Mouse (Mus musculus) ES-E14 (cell line): ENCODE results near the gene Zfp553. TPM values are rescaled to one million over a fixed set of nuclear protein-coding genes. Genes with fewer than 3 reads are reported as not detected.

Experiments used
- DNase-seq: peaks from one replicate; pipeline ENCODE4 v3.0.0-alpha.2; 2013; ENCODE audit warnings: low read depth, low spot score
- H3K27ac ChIP-seq: 2 replicates; pipeline ENCODE4 v1.5.1; 2012; ENCODE audit warnings: low read depth, mild to moderate bottlenecking, low read length, moderate library complexity, mixed read lengths; ENCODE audit not compliant: poor library complexity, insufficient read depth, severe bottlenecking
- H3K36me3 ChIP-seq: 2 replicates; pipeline ENCODE4 v1.6.1; 2012; ENCODE audit warnings: mild to moderate bottlenecking, low read length, moderate library complexity, mixed read lengths; ENCODE audit not compliant: control insufficient read depth, poor library complexity, insufficient read depth, severe bottlenecking
- H3K4me1 ChIP-seq, 2 experiments: fragments of 150-350 bp in 1 of 2; sonication (generic) in 1 of 2; 2 replicates each; pipeline ENCODE4 v1.6.1; 2012; ENCODE audit warnings: low read length in 2 of 2, mild to moderate bottlenecking in 1 of 2, mixed read lengths in 1 of 2; ENCODE audit not compliant: control insufficient read depth in 2 of 2, insufficient read depth in 2 of 2, poor library complexity in 1 of 2
- H3K4me3 ChIP-seq, 2 experiments: fragments of 150-350 bp in 1 of 2; sonication (generic) in 1 of 2; 2 replicates each; pipeline ENCODE4 v1.5.1; 2012; ENCODE audit warnings: low read length in 2 of 2, low read depth in 1 of 2, mild to moderate bottlenecking in 1 of 2, mixed read lengths in 1 of 2; ENCODE audit not compliant: insufficient read depth in 1 of 2, poor library complexity in 1 of 2, severe bottlenecking in 1 of 2
- H3K9ac ChIP-seq: 2 replicates; pipeline ENCODE4 v1.6.1; 2012; ENCODE audit warnings: low read depth, mild to moderate bottlenecking, low read length, mixed read lengths; ENCODE audit not compliant: poor library complexity, insufficient read depth, severe bottlenecking
- H3K9me3 ChIP-seq: fragments of 150-350 bp; sonication (generic); 2 replicates; pipeline ENCODE4 v1.6.1; 2012; ENCODE audit warnings: low read depth, mild to moderate bottlenecking, low read length; ENCODE audit not compliant: control insufficient read depth, insufficient read depth
- CHD2 ChIP-seq: IDR thresholded peaks from 2 replicates; pipeline ENCODE4 v1.6.1; 2014; ENCODE audit warnings: mild to moderate bottlenecking, low read depth, low read length, inconsistent platforms
- HCFC1 ChIP-seq: IDR thresholded peaks from 2 replicates; pipeline ENCODE4 v1.6.1; 2012; ENCODE audit warnings: low read length, inconsistent platforms, borderline replicate concordance; ENCODE audit not compliant: insufficient read depth
- MAFK ChIP-seq: IDR thresholded peaks from 2 replicates; pipeline ENCODE4 v1.6.1; 2014; ENCODE audit warnings: mild to moderate bottlenecking, low read depth, low read length, inconsistent platforms; ENCODE audit not compliant: insufficient read depth
- ZC3H11A ChIP-seq: IDR thresholded peaks from 2 replicates; pipeline ENCODE4 v1.6.1; 2012; ENCODE audit warnings: low read depth, mild to moderate bottlenecking, inconsistent platforms, low read length, borderline replicate concordance
- ZNF384 ChIP-seq: IDR thresholded peaks from 2 replicates; pipeline ENCODE4 v1.6.1; 2012; ENCODE audit warnings: low read depth, low read length, inconsistent platforms
- in situ Hi-C, 2 experiments: fragments of 600-800 bp; cut with MboI; formaldehyde crosslinking; loops; one replicate each; pipeline ENCODE4 v1.15.1; 2025; ENCODE audit warnings: low sequenced_read_pairs in 2 of 2, inconsistent platforms in 1 of 2; ENCODE audit not compliant: unreplicated experiment in 2 of 2
- total RNA-seq: library from RNA; depleted of rRNA; stranded (reverse); fragments of 300-350 nt; gene quantifications from 2 replicates; pipeline ENCODE4 v1.2.3, GENCODE M21; 2012

Zfp553 gene
- total RNA-seq, 1 experiment: 55.2 TPM

GRCm38 (mm10) chr7:127213485-127213884, 19.4 kb upstream of the Zfp553 start:
- TF ChIP-seq ZNF384 (no peak), CHD2 (no peak), HCFC1 (no peak), ZC3H11A (no peak)
- Histone ChIP-seq H3K4me3 (peak overlapping the region in 1 of 2 experiments; percentile 71; a peak in 3 of 4 replicates), H3K4me1 (peaks cover 18 to 28% of the 10 kb centered on the region in 2 experiments), H3K27ac (peak overlapping the region; percentile 98), H3K9me3 (no peaks in the 10 kb centered on the region), H3K9ac (peak overlapping the region; percentile 70), H3K36me3 (peaks cover 16% of the 10 kb centered on the region)
- DNase-seq: peak; percentile 77
- in situ Hi-C loops: no loop called here

- Histone ChIP-seq H3K4me1 (peaks cover 20 to 29% of the 10 kb centered on the region in 2 experiments), H3K27ac (peak overlapping the region; percentile 98), H3K9ac (peak overlapping the region; percentile 70; the same call in 1 of the 2 replicates), H3K9me3 (no peaks in the 10 kb centered on the region), H3K36me3 (peaks cover 16% of the 10 kb centered on the region), H3K4me3 (peak overlapping the region in 1 of 2 experiments; percentile 71; a peak in 3 of 4 replicates)
- in situ Hi-C loops: no loop called here
- TF ChIP-seq ZNF384 (no peak), ZC3H11A (no peak), HCFC1 (no peak), MAFK (no peak), CHD2 (no peak)
- no peak for DNase-seq
Observed at GRCm38 (mm10) chr7:127213930-127214329, 18.9 kb upstream of the Zfp553 start.

GRCm38 (mm10) chr7:127214521-127214920, 18.3 kb upstream of the Zfp553 start:
- peak overlapping the region; percentile 76 for H3K9ac ChIP-seq

GRCm38 (mm10) chr7:127214981-127215871, 17.6 kb upstream of the Zfp553 start:
- peak overlapping the region; percentile 76 for H3K9ac ChIP-seq
- no peak; the same call in 1 of the 2 replicates for TF ChIP-seq HCFC1
- peaks cover 20 to 29% of the 10 kb centered on the region in 2 experiments for H3K4me1 ChIP-seq
- in situ Hi-C loops: no loop called here
- peak overlapping the region; percentile 55 to 71 for H3K4me3 ChIP-seq
- H3K9me3 ChIP-seq: no peaks in the 10 kb centered on the region
- peak overlapping the region; percentile 98 for H3K27ac ChIP-seq
- H3K36me3 ChIP-seq: peaks cover 16% of the 10 kb centered on the region
- peak; percentile 83 for DNase-seq

More at GRCm38 (mm10) chr7:127214521-127214920, 18.3 kb upstream of the Zfp553 start:
- in situ Hi-C loops: no loop called here
- Histone ChIP-seq H3K9me3 (no peaks in the 10 kb centered on the region), H3K27ac (peak overlapping the region; percentile 98), H3K4me3 (peak overlapping the region; percentile 55 to 71), H3K36me3 (peaks cover 16% of the 10 kb centered on the region), H3K4me1 (peaks cover 20 to 32% of the 10 kb centered on the region in 2 experiments)
- no peak for DNase-seq
- no peak for TF ChIP-seq MAFK
- TF ChIP-seq HCFC1: no peak
- no peak for TF ChIP-seq CHD2
